Mouse (Mus musculus) ES-E14 (cell line): ENCODE results near the gene Ppil2.

ENCODE experiments used
- CHD2 ChIP-seq: IDR thresholded peaks from 2 replicates; pipeline ENCODE4 v1.6.1; 2014; ENCODE audit warnings: mild to moderate bottlenecking, low read depth, low read length, inconsistent platforms
- HCFC1 ChIP-seq: IDR thresholded peaks from 2 replicates; pipeline ENCODE4 v1.6.1; 2012; ENCODE audit warnings: low read length, inconsistent platforms, borderline replicate concordance; ENCODE audit not compliant: insufficient read depth
- MAFK ChIP-seq: IDR thresholded peaks from 2 replicates; pipeline ENCODE4 v1.6.1; 2014; ENCODE audit warnings: mild to moderate bottlenecking, low read depth, low read length, inconsistent platforms; ENCODE audit not compliant: insufficient read depth
- ZC3H11A ChIP-seq: IDR thresholded peaks from 2 replicates; pipeline ENCODE4 v1.6.1; 2012; ENCODE audit warnings: low read depth, mild to moderate bottlenecking, inconsistent platforms, low read length, borderline replicate concordance
- ZNF384 ChIP-seq: IDR thresholded peaks from 2 replicates; pipeline ENCODE4 v1.6.1; 2012; ENCODE audit warnings: low read depth, low read length, inconsistent platforms

DNA sequence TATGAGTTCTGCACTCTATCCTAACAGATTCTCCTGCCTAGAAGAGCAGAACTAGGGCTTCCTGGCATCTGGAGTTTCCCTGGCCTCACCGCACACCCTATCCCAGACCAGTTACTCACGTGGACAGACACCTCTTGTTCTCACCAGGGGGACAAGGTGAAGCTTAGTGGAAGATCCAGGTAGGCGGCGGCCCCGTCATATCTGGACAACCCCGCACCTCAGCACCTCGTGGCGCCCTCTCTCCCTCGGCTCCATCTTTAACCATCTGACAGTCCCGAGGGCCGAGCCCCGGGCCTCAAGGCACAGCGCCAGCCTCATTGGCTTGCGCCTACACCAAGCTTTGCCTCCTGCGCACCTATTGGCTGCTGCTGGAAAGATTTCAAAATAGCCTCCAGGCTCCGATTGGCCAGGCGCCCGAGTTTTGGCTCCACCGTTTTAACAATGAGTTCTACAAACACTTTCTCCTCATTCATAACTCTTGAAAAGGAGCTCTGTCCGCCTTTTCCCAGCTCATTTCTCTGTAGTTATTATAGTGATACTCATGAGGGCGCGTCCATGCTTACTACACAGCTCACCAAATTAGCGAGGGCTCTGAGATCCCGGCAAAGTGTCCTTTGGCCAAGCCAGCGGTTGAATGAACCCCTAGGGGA is 13.9 kb upstream of the Ppil2 start, which contains the start of gene 2610318N02Rik:
- TF ChIP-seq HCFC1: no peak
- no peak for TF ChIP-seq ZC3H11A
- peak; percentile 68; the same call in 1 of the 2 replicates for TF ChIP-seq CHD2
- TF ChIP-seq ZNF384: no peak
- TF ChIP-seq MAFK: no peak
